ENCODE assay signal across 15 mouse cellular contexts in the genomic region with DNA sequence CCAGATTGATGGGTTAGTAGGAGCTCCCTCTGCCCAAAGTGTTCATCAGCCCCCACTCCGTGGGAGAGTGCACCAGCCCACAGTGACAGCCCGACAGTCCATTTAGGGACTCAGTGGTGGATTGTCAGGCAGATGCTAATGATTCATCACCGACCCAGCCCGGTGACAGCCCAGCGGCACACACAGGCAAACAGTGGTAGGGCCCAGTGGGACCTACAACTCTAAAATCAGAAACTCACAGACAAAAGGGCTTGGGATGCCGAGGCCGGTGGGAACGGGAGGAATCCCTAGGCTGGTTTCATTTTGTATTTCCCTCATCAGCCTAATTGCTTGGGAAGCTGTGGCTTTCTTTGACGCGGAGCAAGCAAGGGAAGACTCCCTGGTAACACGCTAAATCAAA.
DNase-seq lines count a peak whose midpoint lies in the region; ATAC-seq lines count a peak whose summit lies in the region.
"Had no signal": no experiment of that assay in that cellular context is flagged by ENCODE, and none has a peak within 500 bp of the region (broad histone marks: within the 10 kb centered on the region; RNA-seq: fewer than 3 reads in every experiment).

No protein-coding gene starts in this region.

- peaks cover 80% of the 10 kb centered on the region for H3K27me3 ChIP-seq in embryonic facial prominence, embryonic 10.5 days (replicated peaks; ENCODE audit: low read depth, poor library complexity, severe bottlenecking)
- H3K27me3 ChIP-seq in hindbrain, embryonic 10.5 days (ENCODE audit: insufficient read depth, poor library complexity, severe bottlenecking) = peaks cover 94% of the 10 kb centered on the region
- 0 out of 2 replicates have a peak, but pooled peaks cover 14% of the 10 kb centered on the region for H3K27me3 ChIP-seq in midbrain, embryonic 14.5 days (ENCODE audit: control insufficient read depth, insufficient read depth, low read length)

- ATAC-seq in midbrain, embryonic 14.5 days (ENCODE audit: low FRiP score, low TSS enrichment) = no peak
- no peak for ATAC-seq in erythroblast, adult 5-6 weeks (replicated peaks; ENCODE audit: low FRiP score, poor library complexity, severe bottlenecking)

- H3K4me2 ChIP-seq in midbrain, embryonic 14.5 days (ENCODE audit: low read length) = peak overlapping the region; percentile 13
- H3K4me2 ChIP-seq: heart, embryonic 11.5 days had no signal

- DNase-seq in Muller cell, postnatal 12 days (ENCODE audit: inconsistent ontology term) = peak; percentile 70
- no peak for DNase-seq in embryonic facial prominence, embryonic 10.5 days (ENCODE audit: low spot score)
- no peak for DNase-seq in hindbrain, embryonic 10.5 days (ENCODE audit: low spot score)
- DNase-seq in midbrain, embryonic 14.5 days = peak; percentile 63
- DNase-seq in kidney, postnatal 25 days = no peak
- no peak for DNase-seq in adrenal gland, postnatal 14 days
- DNase-seq in adrenal gland, postnatal 10 days = no peak
- DNase-seq: adrenal gland, postnatal 36 days; cerebellum, adult 18-20 months; gastrocnemius, adult 2 months; kidney, adult 9 months; thymus, postnatal 36 days had no signal

- peaks cover 76% of the 10 kb centered on the region for H3K4me1 ChIP-seq in embryonic facial prominence, embryonic 10.5 days
- peaks cover 61% of the 10 kb centered on the region for H3K4me1 ChIP-seq in hindbrain, embryonic 10.5 days (replicated peaks)
- H3K4me1 ChIP-seq in midbrain, embryonic 14.5 days (ENCODE audit: control insufficient read depth, insufficient read depth, low read length) = peaks cover 23% of the 10 kb centered on the region

- no peaks in the 10 kb centered on the region for H3K9me3 ChIP-seq in embryonic facial prominence, embryonic 10.5 days
- H3K9me3 ChIP-seq in hindbrain, embryonic 10.5 days = no peaks in the 10 kb centered on the region
- H3K9me3 ChIP-seq in midbrain, embryonic 14.5 days (ENCODE audit: control insufficient read depth, low read length) = no peaks in the 10 kb centered on the region

- H3K9ac ChIP-seq in midbrain, embryonic 14.5 days (replicated peaks; ENCODE audit: low read length) = no peak overlapping the region
- H3K9ac ChIP-seq: liver, embryonic 14.5 days had no signal

- 73% methylated on average over 11 of the region's 11 CpGs for WGBS in embryonic facial prominence, embryonic 10.5 days
- WGBS in hindbrain, embryonic 10.5 days = 52% methylated on average over 11 of the region's 11 CpGs
- WGBS in midbrain, embryonic 14.5 days = 22% methylated on average over 11 of the region's 11 CpGs

- 0 out of 2 replicates have a peak overlapping the region, but pooled peaks have one; percentile 8 for H3K27ac ChIP-seq in embryonic facial prominence, embryonic 10.5 days (replicated peaks)
- H3K27ac ChIP-seq in hindbrain, embryonic 10.5 days = peak overlapping the region; percentile 54
- H3K27ac ChIP-seq in midbrain, embryonic 14.5 days (replicated peaks; ENCODE audit: low read depth, low read length) = no peak overlapping the region
- H3K27ac ChIP-seq: gastrocnemius, adult 2 months; liver, embryonic 14.5 days had no signal

- no peak overlapping the region for H3K4me3 ChIP-seq in embryonic facial prominence, embryonic 10.5 days
- no peak overlapping the region for H3K4me3 ChIP-seq in hindbrain, embryonic 10.5 days
- H3K4me3 ChIP-seq in midbrain, embryonic 14.5 days (replicated peaks; ENCODE audit: low read depth, low read length) = no peak overlapping the region
- H3K4me3 ChIP-seq: gastrocnemius, adult 2 months had no signal

- no peaks in the 10 kb centered on the region for H3K36me3 ChIP-seq in embryonic facial prominence, embryonic 10.5 days (replicated peaks)
- no peaks in the 10 kb centered on the region for H3K36me3 ChIP-seq in hindbrain, embryonic 10.5 days
- H3K36me3 ChIP-seq in midbrain, embryonic 14.5 days (ENCODE audit: control insufficient read depth, insufficient read depth, low read length) = no peaks in the 10 kb centered on the region

Comparison
In these comparisons a context has a peak if more than half of its experiments do, and no peak if none do; other contexts are left out.
1. DNase-seq: peak in Muller cell, postnatal 12 days (single experiment) and midbrain, embryonic 14.5 days (single experiment); none in embryonic facial prominence, embryonic 10.5 days (single experiment), hindbrain, embryonic 10.5 days (single experiment), kidney, postnatal 25 days (0 of 2), adrenal gland, postnatal 14 days (single experiment) and adrenal gland, postnatal 10 days (single experiment).